Mouse (Mus musculus) gastrocnemius, adult 2 months (tissue): ENCODE data around the gene Ankk1. TPM values are rescaled to one million over a fixed set of nuclear protein-coding genes. Genes with fewer than 3 reads are reported as not detected.

Experiments used
- DNase-seq: peaks from one replicate; pipeline ENCODE4 v3.0.0; 2022
- H3K27ac ChIP-seq: fragments of 200-600 bp; 2 replicates; pipeline ENCODE4 v1.8.1; 2022; ENCODE audit warnings: mild to moderate bottlenecking
- H3K4me3 ChIP-seq: fragments of 200-600 bp; 2 replicates; pipeline ENCODE4 v1.8.1; 2022; ENCODE audit warnings: mild to moderate bottlenecking, moderate library complexity
- CTCF ChIP-seq: fragments of 200-600 bp; IDR thresholded peaks from 2 replicates; pipeline ENCODE4 v1.8.1; 2022; ENCODE audit warnings: antibody characterized with exemption, mild to moderate bottlenecking, moderate library complexity
- intact Hi-C: fragments of 180-260 bp; cut with DNase I; formaldehyde crosslinking; loops from one replicate; pipeline ENCODE4 v1.15.1; 2025
- total RNA-seq, 2 experiments: library from RNA; stranded (reverse); gene quantifications; 2 replicates each; pipeline ENCODE4 v1.2.3; 2021

Ankk1 gene
- total RNA-seq, 2 experiments from 2014 or later: not detected

GRCm38 (mm10) chr9:49392242-49392641 lies 34.6 kb downstream of the Ankk1 start:
- H3K27ac ChIP-seq: no peak overlapping the region
- no peak for DNase-seq
- no peak overlapping the region for H3K4me3 ChIP-seq
- no peak for TF ChIP-seq CTCF
- intact Hi-C loops: no loop called here

GRCm38 (mm10) chr9:49386119-49386518 lies 40.7 kb downstream of the Ankk1 start:
- Histone ChIP-seq H3K4me3 (no peak overlapping the region), H3K27ac (no peak overlapping the region)
- no peak for TF ChIP-seq CTCF
- DNase-seq: no peak
- intact Hi-C loops: no loop called here

GRCm38 (mm10) chr9:49385301-49385700 lies 41.5 kb downstream of the Ankk1 start:
- TF ChIP-seq CTCF: no peak
- no peak overlapping the region for H3K4me3 ChIP-seq
- DNase-seq: no peak
- H3K27ac ChIP-seq: no peak overlapping the region
- intact Hi-C loops: no loop called here

GRCm38 (mm10) chr9:49384855-49385254 lies 42.0 kb downstream of the Ankk1 start:
- no peak for DNase-seq
- TF ChIP-seq CTCF: no peak
- Histone ChIP-seq H3K4me3 (no peak overlapping the region), H3K27ac (no peak overlapping the region)
- intact Hi-C loops: no loop called here

- Histone ChIP-seq H3K4me3 (no peak overlapping the region), H3K27ac (no peak overlapping the region)
- no peak for DNase-seq
- TF ChIP-seq CTCF: no peak
- intact Hi-C loops: no loop called here
Measured at GRCm38 (mm10) chr9:49384041-49384440, 42.8 kb downstream of the Ankk1 start.

- no peak for DNase-seq
- no peak for TF ChIP-seq CTCF
- intact Hi-C loops: no loop called here
- no peak overlapping the region for H3K4me3 ChIP-seq
- no peak overlapping the region for H3K27ac ChIP-seq
Measured at GRCm38 (mm10) chr9:49379962-49380361, 46.9 kb downstream of the Ankk1 start.

- no peak for DNase-seq
- TF ChIP-seq CTCF: no peak
- no peak overlapping the region for H3K27ac ChIP-seq
- intact Hi-C loops: no loop called here
- no peak overlapping the region for H3K4me3 ChIP-seq
Measured at GRCm38 (mm10) chr9:49373946-49374345, 52.9 kb downstream of the Ankk1 start.

- TF ChIP-seq CTCF: no peak
- Histone ChIP-seq H3K27ac (no peak overlapping the region), H3K4me3 (no peak overlapping the region)
- DNase-seq: no peak
- intact Hi-C loops: no loop called here
Measured at GRCm38 (mm10) chr9:49365763-49366162, 61.1 kb downstream of the Ankk1 start.

Other genes starting within 250 kb of the Ankk1 start
- gene Gm4894, start 176.5 kb downstream of the Ankk1 start, total RNA-seq: not detected
- gene Drd2, start 86.4 kb downstream of the Ankk1 start, total RNA-seq: not detected
- under 1 TPM; 0.89 to 0.97 TPM for gene Ttc12, start 59.2 kb upstream of the Ankk1 start, total RNA-seq